9 mouse cellular contexts compared by ENCODE assay signal in the genomic region with DNA sequence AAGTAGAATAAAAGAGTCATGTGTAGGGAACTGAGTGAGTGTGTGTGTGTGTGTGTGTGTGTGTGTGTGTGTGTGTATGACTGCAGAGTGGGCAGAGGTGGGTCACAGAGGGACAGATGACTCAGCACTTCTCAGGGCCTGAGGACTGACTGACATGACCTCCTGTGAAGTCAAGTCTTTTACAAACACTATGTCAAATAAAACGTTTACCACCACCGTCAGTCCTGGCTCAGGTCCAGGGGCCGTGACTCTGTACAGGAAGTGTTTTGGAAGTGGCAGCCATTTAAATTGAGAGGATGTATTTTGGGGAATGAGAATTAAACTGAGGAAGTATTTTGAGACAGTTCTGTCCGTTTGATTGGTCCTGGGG. TPM values are rescaled to one million over a fixed set of nuclear protein-coding genes. Genes with fewer than 3 reads are reported as not detected.
A peak's percentile ranks its signal among the peaks of the same experiment; 100 is the strongest.
DNase-seq lines count a peak whose midpoint lies in the region; ATAC-seq and TF ChIP-seq lines count a peak whose summit lies in the region.
"Had no signal": no experiment of that assay in that cellular context is flagged by ENCODE, and none has a peak within 500 bp of the region (broad histone marks: within the 10 kb centered on the region; RNA-seq: fewer than 3 reads in every experiment).

No protein-coding gene starts in this region.

- H3K9me3 ChIP-seq in heart, embryonic 16.5 days (replicated peaks; ENCODE audit: control insufficient read depth, low read length): no peaks in the 10 kb centered on the region
- H3K9me3 ChIP-seq in midbrain, embryonic 10.5 days (replicated peaks): no peaks in the 10 kb centered on the region

- peaks cover 15% of the 10 kb centered on the region for H3K36me3 ChIP-seq in heart, embryonic 16.5 days (ENCODE audit: control insufficient read depth, insufficient read depth)
- peaks cover 22% of the 10 kb centered on the region for H3K36me3 ChIP-seq in heart, adult 2 months (ENCODE audit: control insufficient read depth, insufficient read depth, low read length)
- no peaks in the 10 kb centered on the region for H3K36me3 ChIP-seq in midbrain, embryonic 10.5 days

- intact Hi-C loops in heart, adult 2 months (cut with DNase I): no loop called here

- no peak overlapping the region for H3K9ac ChIP-seq in heart, embryonic 16.5 days (ENCODE audit: low read length)
- no peak overlapping the region for H3K9ac ChIP-seq in heart, adult 2 months (ENCODE audit: low read depth, low read length)

- no peak overlapping the region for H3K4me3 ChIP-seq in heart, embryonic 16.5 days (ENCODE audit: low read length)
- H3K4me3 ChIP-seq in heart, adult 2 months: no peak overlapping the region
- no peak overlapping the region for H3K4me3 ChIP-seq in midbrain, embryonic 10.5 days
- H3K4me3 ChIP-seq: myocyte had no signal

- no peak for TF ChIP-seq POLR2A in heart, adult 2 months (IDR thresholded peaks at IDR 0.05; ENCODE audit: insufficient read depth, low read depth, low read length)
- TF ChIP-seq POLR2A in brain, embryonic 14.5 days (IDR thresholded peaks at IDR 0.05; ENCODE audit: borderline replicate concordance, extremely low read depth, insufficient read depth, insufficient read length, poor library complexity, severe bottlenecking): no peak

- ATAC-seq in heart, embryonic 16.5 days (replicated peaks; ENCODE audit: extremely low read depth, insufficient read depth, low FRiP score): no peak
- ATAC-seq in megakaryocyte, adult 5-6 weeks (ENCODE audit: poor library complexity, severe bottlenecking): peak; percentile 38; the same call in 1 of the 2 replicates

- 18% methylated on average over 4 of the region's 4 CpGs for WGBS in heart, embryonic 16.5 days
- WGBS in heart, adult 2 months: 9% methylated on average over 4 of the region's 4 CpGs
- 62% methylated on average over 4 of the region's 4 CpGs for WGBS in midbrain, embryonic 10.5 days

- peaks cover 39% of the 10 kb centered on the region for H3K4me1 ChIP-seq in heart, embryonic 16.5 days (ENCODE audit: control insufficient read depth, insufficient read depth, low read length)
- H3K4me1 ChIP-seq in heart, adult 2 months (ENCODE audit: control insufficient read depth, insufficient read depth, low read length): peaks cover 10% of the 10 kb centered on the region
- no peaks in the 10 kb centered on the region for H3K4me1 ChIP-seq in midbrain, embryonic 10.5 days

- no peak for TF ChIP-seq EP300 in heart, adult 2 months (IDR thresholded peaks at IDR 0.05; ENCODE audit: insufficient read depth, low read depth, low read length)

- TF ChIP-seq CTCF in heart, adult 2 months (IDR thresholded peaks at IDR 0.05): no peak
- TF ChIP-seq CTCF in brain, embryonic 14.5 days (IDR thresholded peaks at IDR 0.05; ENCODE audit: borderline replicate concordance, extremely low read depth, insufficient read depth, insufficient read length): no peak

- peak overlapping the region; percentile 29; the same call in 1 of the 2 replicates for H3K27ac ChIP-seq in heart, embryonic 16.5 days (ENCODE audit: low read length)
- H3K27ac ChIP-seq in heart, adult 2 months: no peak overlapping the region; the same call in 1 of the 2 replicates
- H3K27ac ChIP-seq in midbrain, embryonic 10.5 days (replicated peaks): no peak overlapping the region

- H3K4me2 ChIP-seq in heart, embryonic 16.5 days (ENCODE audit: low read depth, low read length): no peak overlapping the region

- H3K27me3 ChIP-seq in heart, embryonic 16.5 days (ENCODE audit: control insufficient read depth, insufficient read depth, low read length): no peaks in the 10 kb centered on the region
- H3K27me3 ChIP-seq in heart, adult 2 months (ENCODE audit: control insufficient read depth, insufficient read depth, low read length): no peaks in the 10 kb centered on the region
- H3K27me3 ChIP-seq in midbrain, embryonic 10.5 days (ENCODE audit: low read depth, poor library complexity, severe bottlenecking): no peaks in the 10 kb centered on the region

- H3K79me2 ChIP-seq in heart, adult 2 months (replicated peaks; ENCODE audit: control insufficient read depth, insufficient read depth, low read length): no peaks in the 10 kb centered on the region

- no peak for DNase-seq in heart, adult 2 months
- DNase-seq in brain, embryonic 14.5 days (ENCODE audit: low read depth): peak; percentile 23
- DNase-seq in kidney, postnatal 4 days: peak; percentile 60 to 69
- no peak for DNase-seq in cerebellum, adult 11 months
- DNase-seq in midbrain, embryonic 10.5 days (ENCODE audit: low spot score): no peak
- no peak for DNase-seq in c-Kit-positive CD71-positive TER-119-positive erythroid progenitor cells, embryonic 14.5 days (ENCODE audit: low spot score)

RNA-seq across cellular contexts. Expression of gene Mettl14, which starts 52.9 kb away (rescaled TPM):
- 19.8 and 23.5 TPM in 2 replicates for polyA plus RNA-seq in heart, embryonic 16.5 days (2015; fragmentation: Nextera tagmentation; extraction: Ambion mirVana)
- total RNA-seq in heart, adult 2 months (2021): 10 to 100 TPM; 11.6 to 13.9 TPM
- 5.4 and 7.6 TPM in 2 replicates for polyA plus RNA-seq in heart, adult 2 months (2012; rRNA removed)
- polyA plus RNA-seq in brain, embryonic 14.5 days (2012; rRNA removed): 15.7 and 15.9 TPM in 2 replicates
- total RNA-seq in megakaryocyte, adult 5-6 weeks (2015): 13.0 and 17.3 TPM in 2 replicates
- total RNA-seq in megakaryocyte, adult 5-6 weeks (2017): 14.7 and 20.0 TPM in 2 replicates
- polyA plus RNA-seq in midbrain, embryonic 10.5 days (2016; fragmentation: Nextera tagmentation; extraction: Ambion mirVana): 36.3 and 38.6 TPM in 2 replicates

Comparison
In these comparisons a context has a peak if more than half of its experiments do, and no peak if none do; other contexts are left out.
1. DNase-seq: peak in brain, embryonic 14.5 days (single experiment) and kidney, postnatal 4 days (2 of 2); none in heart, adult 2 months (0 of 2), cerebellum, adult 11 months (single experiment), midbrain, embryonic 10.5 days (single experiment) and c-Kit-positive CD71-positive TER-119-positive erythroid progenitor cells, embryonic 14.5 days (single experiment).